Mouse (Mus musculus) mouse trophoblast stem cell (cell line): ENCODE data around the gene Smok3c.
"Not testable (repeated sequence)": the region's sequence is repeated elsewhere in the genome, so short reads cannot be mapped to it uniquely, and the experiment has no call there.

Source experiments
- in situ Hi-C, 2 experiments: fragments of 300-500 bp; cut with MseI, MboI; formaldehyde crosslinking; loops; 2 replicates in 1 of 2; 3 replicates in 1 of 2; pipeline ENCODE4 v1.15.1; 2025

Gene Smok3c

GRCm38 (mm10) chr5:138104976-138105375, 52.0 kb downstream of the Smok3c start:
- in situ Hi-C loops, result no loop called here

GRCm38 (mm10) chr5:138107130-138107529, 54.1 kb downstream of the Smok3c start:
- in situ Hi-C loops, result no loop called here

GRCm38 (mm10) chr5:138109847-138110396, 56.9 kb downstream of the Smok3c start:
- in situ Hi-C loops, result not testable (repeated sequence)
